Mouse (Mus musculus) urinary bladder, postnatal 10 days (tissue): Measurements from ENCODE around the gene Tceal9.
"Not testable (repeated sequence)": the region's sequence is repeated elsewhere in the genome, so short reads cannot be mapped to it uniquely, and the experiment has no call there.

ENCODE experiments used
- DNase-seq: peaks from one replicate; pipeline ENCODE4 v3.0.0; 2022; ENCODE audit warnings: low spot score

Gene Tceal9

DNA sequence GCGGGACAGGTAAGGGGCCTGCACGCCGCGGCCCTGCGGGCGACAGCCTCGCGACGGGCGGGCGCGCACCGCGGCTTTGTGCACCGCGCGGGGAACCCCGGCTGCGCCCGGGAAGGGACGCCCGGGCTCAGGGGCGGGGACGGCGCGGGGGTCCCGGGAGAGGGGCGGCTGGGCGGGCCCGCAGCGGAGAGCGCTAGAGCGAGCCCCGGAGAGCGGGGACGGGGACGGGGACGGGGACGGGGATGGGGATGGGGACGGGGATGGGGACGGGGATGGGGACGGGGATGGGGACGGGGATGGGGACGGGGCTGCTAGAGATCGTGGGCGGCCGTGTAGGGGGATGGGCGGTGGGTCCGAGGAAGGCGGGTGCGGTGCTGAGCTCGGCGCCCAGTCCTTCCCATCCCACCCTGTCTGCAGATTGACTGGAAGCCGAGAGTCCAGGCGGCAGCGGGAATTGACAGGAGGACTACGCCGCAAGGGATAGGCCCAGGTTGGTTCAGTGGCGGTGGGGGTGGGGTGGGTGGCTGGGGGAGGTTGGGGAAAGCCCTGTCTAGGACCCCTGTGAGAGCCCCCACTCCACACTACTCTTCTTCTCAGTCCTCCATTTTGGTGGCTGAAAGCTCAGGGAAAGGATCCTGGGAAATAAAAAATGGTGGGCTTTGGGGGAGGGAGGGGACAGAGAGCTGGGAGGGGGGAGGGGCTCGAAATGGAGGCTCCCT, 25.7 kb downstream of the Tceal9 start:
- DNase-seq, result not testable (repeated sequence)

- no peak for DNase-seq
Measured at GRCm38 (mm10) chrX:136274542-136274941, 29.7 kb downstream of the Tceal9 start.

DNA sequence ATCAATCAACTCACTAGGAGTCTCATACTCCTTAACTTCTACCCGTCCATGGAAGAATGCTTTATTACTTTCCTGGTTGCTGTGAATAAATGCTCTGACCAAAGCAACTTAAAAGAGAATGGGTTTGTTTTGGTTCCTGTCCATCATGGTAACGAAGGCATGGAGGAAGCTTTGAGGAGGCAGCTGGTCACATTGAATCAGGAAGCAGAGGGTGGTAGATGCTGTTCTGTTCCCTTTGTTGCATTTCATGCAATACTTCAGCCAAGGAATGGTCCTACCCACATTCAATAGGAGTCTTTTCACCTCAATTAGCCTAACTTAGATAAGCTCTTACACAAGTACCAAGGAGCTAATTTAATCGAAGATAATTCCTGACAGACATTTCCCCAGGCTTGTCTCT, 30.5 kb downstream of the Tceal9 start:
- no peak for DNase-seq

GRCm38 (mm10) chrX:136277577-136277976, 32.7 kb downstream of the Tceal9 start:
- DNase-seq, result no peak

GRCm38 (mm10) chrX:136278401-136278800, 33.5 kb downstream of the Tceal9 start:
- no peak for DNase-seq

GRCm38 (mm10) chrX:136279410-136279809, 34.5 kb downstream of the Tceal9 start:
- no peak for DNase-seq

- no peak for DNase-seq
Measured at GRCm38 (mm10) chrX:136290817-136291281, 46.0 kb downstream of the Tceal9 start.
